Mouse (Mus musculus) cerebellum, adult 11 months (tissue): ENCODE measurements around the gene BC035947.
"Not testable (repeated sequence)": the region's sequence is repeated elsewhere in the genome, so short reads cannot be mapped to it uniquely, and the experiment has no call there.

Experiments
- DNase-seq: peaks from one replicate; pipeline ENCODE4 v3.0.0; 2022

The BC035947 gene

GRCm38 (mm10) chr1:78511621-78512160 is at the start of gene BC035947:
Gene BC035947 (minus strand): TSS chr1:78512158.
- no peak for DNase-seq

GRCm38 (mm10) chr1:78554012-78554666 is 42.2 kb upstream of the BC035947 start:
- no peak for DNase-seq

- no peak for DNase-seq
Observed at GRCm38 (mm10) chr1:78548961-78549360, 37.0 kb upstream of the BC035947 start.

GRCm38 (mm10) chr1:78546258-78546657 is 34.3 kb upstream of the BC035947 start:
- DNase-seq = no peak

GRCm38 (mm10) chr1:78543631-78544030 is 31.7 kb upstream of the BC035947 start:
- not testable (repeated sequence) for DNase-seq

- no peak for DNase-seq
Observed at GRCm38 (mm10) chr1:78539166-78539565, 27.2 kb upstream of the BC035947 start.

GRCm38 (mm10) chr1:78538396-78538795 is 26.4 kb upstream of the BC035947 start:
- DNase-seq = no peak

GRCm38 (mm10) chr1:78537494-78538010 is 25.6 kb upstream of the BC035947 start:
- DNase-seq = peak; percentile 68

GRCm38 (mm10) chr1:78536310-78537164 is 24.6 kb upstream of the BC035947 start:
- DNase-seq = peak; percentile 75

GRCm38 (mm10) chr1:78534428-78535150 is 22.6 kb upstream of the BC035947 start:
- DNase-seq = no peak

GRCm38 (mm10) chr1:78532184-78532800 is 20.3 kb upstream of the BC035947 start:
- peak; percentile 5 for DNase-seq

- DNase-seq = no peak
Observed at GRCm38 (mm10) chr1:78530500-78531215, 18.7 kb upstream of the BC035947 start.

- DNase-seq = no peak
Observed at GRCm38 (mm10) chr1:78529011-78529410, 17.1 kb upstream of the BC035947 start.

GRCm38 (mm10) chr1:78528356-78528755 is 16.4 kb upstream of the BC035947 start:
- no peak for DNase-seq

- peak; percentile 36 for DNase-seq
Observed at GRCm38 (mm10) chr1:78525189-78525886, 13.4 kb upstream of the BC035947 start.

- DNase-seq = no peak
Observed at GRCm38 (mm10) chr1:78518907-78519306, 6.9 kb upstream of the BC035947 start.

GRCm38 (mm10) chr1:78512756-78513155 is 798 bp upstream of the BC035947 start:
- DNase-seq = no peak

GRCm38 (mm10) chr1:78510862-78511261 is 1.1 kb downstream of the BC035947 start, which contains the start of gene Mogat1:
Gene Mogat1 (plus strand): TSS chr1:78510991.
- DNase-seq = no peak

- no peak for DNase-seq
Observed at GRCm38 (mm10) chr1:78507137-78507536, 4.8 kb downstream of the BC035947 start.

GRCm38 (mm10) chr1:78502527-78502926 is 9.4 kb downstream of the BC035947 start:
- DNase-seq = no peak

- DNase-seq = not testable (repeated sequence)
Observed at GRCm38 (mm10) chr1:78501856-78502255, 10.1 kb downstream of the BC035947 start.
